Mouse (Mus musculus) c-Kit-positive CD71-negative TER-119-negative erythroid progenitor cells, embryonic 14.5 days (primary cell): ENCODE data around the gene Phf3.
"Not testable (repeated sequence)": the region's sequence is repeated elsewhere in the genome, so short reads cannot be mapped to it uniquely, and the experiment has no call there.

Experiments
- DNase-seq: peaks from one replicate; pipeline ENCODE4 v3.0.0-alpha.2; 2013; ENCODE audit warnings: low read depth

The Phf3 gene

DNA sequence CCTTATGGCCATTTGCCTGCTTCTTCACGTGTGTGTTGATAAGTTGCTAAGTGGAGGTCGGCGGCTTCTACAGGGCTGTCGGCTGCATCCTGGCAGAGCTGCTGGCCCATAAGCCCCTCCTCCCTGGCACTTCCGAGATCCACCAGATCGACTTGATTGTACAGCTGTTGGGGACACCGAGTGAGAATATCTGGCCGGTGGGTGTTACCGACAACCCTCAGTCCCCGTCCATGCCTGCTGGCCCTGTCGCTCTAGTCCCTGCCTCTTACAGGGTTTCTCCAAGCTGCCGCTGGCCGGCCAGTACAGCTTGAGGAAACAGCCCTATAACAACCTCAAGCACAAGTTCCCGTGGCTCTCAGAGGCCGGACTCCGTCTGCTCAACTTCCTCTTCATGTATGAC, 103.1 kb downstream of the Phf3 start:
- DNase-seq, result not testable (repeated sequence)

DNA sequence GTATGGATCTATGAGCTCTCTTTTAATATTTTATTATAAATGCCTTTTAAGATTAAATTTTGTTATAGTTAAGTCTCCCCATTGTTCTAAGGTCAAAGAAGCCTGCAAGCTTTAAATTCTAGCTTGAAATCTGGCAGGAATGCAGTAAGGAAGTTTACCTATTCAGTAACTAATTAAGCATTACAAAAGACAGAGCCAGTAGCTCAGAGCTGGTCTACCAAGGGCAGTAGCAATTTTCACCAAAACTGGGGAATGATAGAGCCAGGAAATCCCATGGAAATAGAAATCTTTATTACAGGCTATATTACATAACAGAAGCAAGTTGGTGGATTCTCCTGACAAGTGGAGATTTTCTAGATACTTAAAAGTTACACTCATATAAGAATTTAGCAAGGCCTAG, 116.9 kb downstream of the Phf3 start:
- DNase-seq, result no peak

DNA sequence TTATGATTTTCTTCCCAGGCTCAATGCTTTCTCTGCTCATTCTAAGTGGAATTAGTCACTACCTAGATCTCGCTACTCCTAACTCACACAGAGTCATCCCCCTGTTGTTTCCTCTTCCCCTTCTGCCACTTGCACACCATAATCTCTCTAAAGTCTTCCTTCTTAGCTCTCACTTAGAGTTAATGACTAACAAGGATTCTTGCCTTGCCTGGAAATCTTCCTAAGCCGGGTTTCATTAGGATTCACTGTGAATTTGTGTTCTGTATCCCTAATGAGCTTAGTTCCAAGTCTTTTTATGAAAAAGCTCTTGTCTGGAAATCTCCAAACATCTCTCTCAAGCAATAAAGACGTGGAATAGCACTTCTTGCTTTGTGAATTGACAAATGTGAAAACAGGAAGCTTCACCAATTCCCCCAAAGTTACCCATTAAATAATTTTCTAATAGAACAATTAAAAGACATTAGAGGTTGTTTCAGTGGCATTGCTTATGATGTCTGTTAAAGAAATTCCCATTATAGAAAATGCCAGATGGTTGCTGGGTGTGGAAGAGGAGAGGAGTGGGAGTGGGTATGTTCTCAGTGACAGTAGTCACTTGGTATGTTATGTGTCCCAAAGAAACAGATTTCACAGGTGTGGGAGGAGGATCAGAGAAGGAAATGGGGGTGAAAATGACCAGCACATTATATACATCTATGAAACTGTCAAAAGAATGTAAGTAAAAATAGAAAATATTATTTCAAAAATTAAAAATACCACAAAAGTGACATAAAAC, 118.1 kb downstream of the Phf3 start:
- DNase-seq, result no peak
